Mouse (Mus musculus) cortical plate, adult 2 months (tissue): Measurements from ENCODE around the gene Ssu72.

ENCODE experiments used
- CTCF ChIP-seq: fragments of 200-500 bp; IDR thresholded peaks from 2 replicates; pipeline ENCODE4 v1.5.1; 2011; ENCODE audit warnings: mild to moderate bottlenecking, control low read depth, low read length; ENCODE audit not compliant: insufficient read depth; ENCODE audit errors: extremely low read depth
- POLR2A ChIP-seq: fragments of 200-500 bp; IDR thresholded peaks from 2 replicates; pipeline ENCODE4 v1.6.1; 2011; ENCODE audit warnings: mild to moderate bottlenecking, low read length, control low read depth; ENCODE audit not compliant: insufficient read depth; ENCODE audit errors: extremely low read depth

GRCm38 (mm10) chr4:155694111-155694481 lies 10.5 kb upstream of the Ssu72 start, which contains the start of gene Fndc10:
- TF ChIP-seq CTCF (no peak), POLR2A (no peak)
